Mouse (Mus musculus) testis, adult 2 months (tissue): ENCODE data around the gene Parp3.

Experiments used
- CTCF ChIP-seq: fragments of 200-500 bp; IDR thresholded peaks from 2 replicates; pipeline ENCODE4 v1.5.1; 2012; ENCODE audit warnings: low read depth, mild to moderate bottlenecking, inconsistent platforms, low read length, moderate library complexity; ENCODE audit not compliant: control insufficient read depth, insufficient read depth, insufficient replicate concordance
- POLR2A ChIP-seq: fragments of 200-500 bp; IDR thresholded peaks from 2 replicates; pipeline ENCODE4 v1.6.1; 2012; ENCODE audit warnings: low read depth, mild to moderate bottlenecking, inconsistent platforms, low read length, moderate library complexity; ENCODE audit not compliant: control insufficient read depth

- TF ChIP-seq CTCF (no peak), POLR2A (no peak)
Measured at GRCm38 (mm10) chr9:106450661-106451060, 26.1 kb downstream of the Parp3 start.
